Mouse (Mus musculus) liver, embryonic 13.5 days (tissue): ENCODE measurements around the gene Nat14. TPM values are rescaled to one million over a fixed set of nuclear protein-coding genes. Genes with fewer than 3 reads are reported as not detected.

ENCODE experiments used
- ATAC-seq: fragments of 200-750 bp; cut with Nextera tagmentation; 2 replicates; pipeline ENCODE4 v1.8.0; 2017; ENCODE audit warnings: low read depth, mild to moderate bottlenecking, moderate number of reproducible peaks, moderate library complexity
- DNase-seq: peaks from one replicate; pipeline ENCODE4 v3.0.0; 2022
- H3K27ac ChIP-seq: fragments of 300-500 bp; sonication (generic); 2 replicates; pipeline ENCODE4 v1.5.1; 2015; ENCODE audit warnings: moderate library complexity, mild to moderate bottlenecking, inconsistent platforms
- H3K27me3 ChIP-seq: fragments of 300-500 bp; sonication (generic); 2 replicates; pipeline ENCODE4 v1.6.1; 2015; ENCODE audit warnings: mild to moderate bottlenecking, inconsistent platforms
- H3K36me3 ChIP-seq: fragments of 300-500 bp; sonication (generic); 2 replicates; pipeline ENCODE4 v1.6.1; 2015; ENCODE audit warnings: mild to moderate bottlenecking, inconsistent platforms
- H3K4me1 ChIP-seq: fragments of 300-500 bp; sonication (generic); replicated peaks from 2 replicates; pipeline ENCODE4 v1.6.1; 2015; ENCODE audit warnings: inconsistent platforms
- H3K4me2 ChIP-seq: fragments of 300-500 bp; sonication (generic); 2 replicates; pipeline ENCODE4 v1.6.1; 2015; ENCODE audit warnings: inconsistent platforms, mild to moderate bottlenecking, moderate library complexity
- H3K4me3 ChIP-seq: fragments of 300-500 bp; sonication (generic); replicated peaks from 2 replicates; pipeline ENCODE4 v1.5.1; 2015; ENCODE audit warnings: mild to moderate bottlenecking, inconsistent platforms
- H3K9ac ChIP-seq: fragments of 300-500 bp; sonication (generic); 2 replicates; pipeline ENCODE4 v1.6.1; 2015; ENCODE audit warnings: mild to moderate bottlenecking, inconsistent platforms
- H3K9me3 ChIP-seq: fragments of 300-500 bp; sonication (generic); replicated peaks from 2 replicates; pipeline ENCODE4 v1.6.1; 2016; ENCODE audit warnings: inconsistent platforms
- WGBS: fragments of 180-500 bp; shearing (Covaris S2); methylation state at CpG from one replicate; pipeline ENCODE4 v1.1.7; 2015; ENCODE audit not compliant: insufficient replicate concordance; 5-methylcytosine and 5-hydroxymethylcytosine counted together
- polyA plus RNA-seq: library from polyadenylated mRNA; unstranded; fragments of >200 nt; fragmentation: Nextera tagmentation; extraction: Ambion mirVana; gene quantifications from 2 replicates; pipeline ENCODE4 v1.2.1, GENCODE M21; 2015

Nat14 gene
- polyA plus RNA-seq, 1 experiment from 2014 or later: 0.67 TPM

GRCm38 (mm10) chr7:4901171-4901570 lies 20.7 kb upstream of the Nat14 start:
- 54% methylated on average over 8 of the region's 8 CpGs for WGBS
- DNase-seq: peak; percentile 53
- Histone ChIP-seq H3K9ac (no peak overlapping the region), H3K4me1 (peaks cover 22% of the 10 kb centered on the region), H3K4me3 (peak overlapping the region; percentile 50), H3K27me3 (no peaks in the 10 kb centered on the region), H3K27ac (peak overlapping the region; percentile 64; the same call in 1 of the 2 replicates), H3K9me3 (0 out of 2 replicates have a peak, but pooled peaks cover 2% of the 10 kb centered on the region), H3K36me3 (no peaks in the 10 kb centered on the region), H3K4me2 (peak overlapping the region; percentile 72)
- 0 out of 2 replicates have a peak, but pooled peaks have one; percentile 25 for ATAC-seq

GRCm38 (mm10) chr7:4902404-4902803 lies 19.4 kb upstream of the Nat14 start:
- 67% methylated on average over 9 of the region's 9 CpGs for WGBS
- ATAC-seq (no peak), DNase-seq (no peak)
- H3K9me3 ChIP-seq: 0 out of 2 replicates have a peak, but pooled peaks cover 2% of the 10 kb centered on the region
- H3K36me3 ChIP-seq: no peaks in the 10 kb centered on the region
- H3K27ac ChIP-seq: no peak overlapping the region
- H3K9ac ChIP-seq: no peak overlapping the region
- no peak overlapping the region for H3K4me3 ChIP-seq
- peaks cover 5% of the 10 kb centered on the region; the same call in 1 of the 2 replicates for H3K27me3 ChIP-seq
- peaks cover 22% of the 10 kb centered on the region for H3K4me1 ChIP-seq
- H3K4me2 ChIP-seq: no peak overlapping the region

- ATAC-seq: no peak
- H3K36me3 ChIP-seq: no peaks in the 10 kb centered on the region
- H3K4me3 ChIP-seq: no peak within 1 kb of the TSS
- 75% methylated on average over 10 of the region's 10 CpGs for WGBS
- H3K27me3 ChIP-seq: peaks cover 5% of the 10 kb centered on the region; the same call in 1 of the 2 replicates
- no peak for DNase-seq
- H3K4me2 ChIP-seq: no peak within 1 kb of the TSS
- H3K9me3 ChIP-seq: no peaks in the 10 kb centered on the region
- H3K9ac ChIP-seq: no peak within 1 kb of the TSS
- no peaks in the 10 kb centered on the region for H3K4me1 ChIP-seq
- no peak within 1 kb of the TSS for H3K27ac ChIP-seq
Observed at GRCm38 (mm10) chr7:4906466-4906950, 15.3 kb upstream of the Nat14 start, which contains the start of gene Gm36210. Gene Gm36210 (minus strand): TSS chr7:4906516.

- Histone ChIP-seq H3K27me3 (peaks cover 5% of the 10 kb centered on the region; the same call in 1 of the 2 replicates), H3K9me3 (no peaks in the 10 kb centered on the region), H3K36me3 (no peaks in the 10 kb centered on the region), H3K9ac (no peak overlapping the region), H3K27ac (no peak overlapping the region), H3K4me3 (no peak overlapping the region), H3K4me1 (peaks cover 17% of the 10 kb centered on the region), H3K4me2 (no peak overlapping the region)
- WGBS: 43% methylated on average over 9 of the region's 9 CpGs
- ATAC-seq (no peak), DNase-seq (peak; percentile 29)
Observed at GRCm38 (mm10) chr7:4911561-4911960, 10.3 kb upstream of the Nat14 start.

- H3K27me3 ChIP-seq: no peaks in the 10 kb centered on the region
- peaks cover 3% of the 10 kb centered on the region for H3K36me3 ChIP-seq
- no peak overlapping the region for H3K27ac ChIP-seq
- no peak overlapping the region for H3K9ac ChIP-seq
- H3K9me3 ChIP-seq: no peaks in the 10 kb centered on the region
- no peak for ATAC-seq
- no peak for DNase-seq
- H3K4me3 ChIP-seq: no peak overlapping the region
- WGBS: 48% methylated on average over 5 of the region's 5 CpGs
- H3K4me1 ChIP-seq: peaks cover 24% of the 10 kb centered on the region
- no peak overlapping the region for H3K4me2 ChIP-seq
Observed at GRCm38 (mm10) chr7:4912248-4912647, 9.6 kb upstream of the Nat14 start.

GRCm38 (mm10) chr7:4915007-4915665 lies 6.7 kb upstream of the Nat14 start, which contains the start of gene Zfp628:
Gene Zfp628 (plus strand): TSS chr7:4915217.
- peak within 1 kb of the TSS; percentile 82 for H3K4me3 ChIP-seq
- ATAC-seq: peak; percentile 88
- H3K4me1 ChIP-seq: peaks cover 24% of the 10 kb centered on the region
- under 1% methylated on average over 54 of the region's 56 CpGs for WGBS
- H3K36me3 ChIP-seq: peaks cover 31% of the 10 kb centered on the region
- H3K27ac ChIP-seq: peak within 1 kb of the TSS; percentile 88
- peak within 1 kb of the TSS; percentile 91 for H3K4me2 ChIP-seq
- DNase-seq: peak; percentile 87
- H3K9ac ChIP-seq: peak within 1 kb of the TSS; percentile 89
- no peaks in the 10 kb centered on the region for H3K27me3 ChIP-seq
- no peaks in the 10 kb centered on the region for H3K9me3 ChIP-seq

GRCm38 (mm10) chr7:4915669-4916416 lies 6.0 kb upstream of the Nat14 start:
- H3K9ac ChIP-seq: peak overlapping the region; percentile 89
- ATAC-seq (peak; percentile 64), DNase-seq (no peak)
- peaks cover 38% of the 10 kb centered on the region for H3K36me3 ChIP-seq
- H3K4me2 ChIP-seq: peak overlapping the region; percentile 91
- H3K4me3 ChIP-seq: peak overlapping the region; percentile 82
- no peaks in the 10 kb centered on the region for H3K27me3 ChIP-seq
- H3K27ac ChIP-seq: peak overlapping the region; percentile 88
- H3K4me1 ChIP-seq: peaks cover 29% of the 10 kb centered on the region
- no peaks in the 10 kb centered on the region for H3K9me3 ChIP-seq
- 21% methylated on average over 14 of the region's 14 CpGs for WGBS

- peaks cover 42% of the 10 kb centered on the region for H3K4me1 ChIP-seq
- no peak overlapping the region for H3K4me3 ChIP-seq
- H3K4me2 ChIP-seq: no peak overlapping the region
- peaks cover 11% of the 10 kb centered on the region for H3K27me3 ChIP-seq
- H3K36me3 ChIP-seq: peaks cover 41% of the 10 kb centered on the region
- ATAC-seq (no peak), DNase-seq (no peak)
- H3K9me3 ChIP-seq: no peaks in the 10 kb centered on the region
- WGBS: 81% methylated on average over 2 of the region's 2 CpGs
- H3K27ac ChIP-seq: no peak overlapping the region
- H3K9ac ChIP-seq: 0 out of 2 replicates have a peak overlapping the region, but pooled peaks have one; percentile 89
Observed at GRCm38 (mm10) chr7:4917494-4917893, 4.3 kb upstream of the Nat14 start.

GRCm38 (mm10) chr7:4918681-4919080 lies 3.1 kb upstream of the Nat14 start:
- Histone ChIP-seq H3K4me1 (peaks cover 53% of the 10 kb centered on the region), H3K9ac (no peak overlapping the region), H3K27ac (no peak overlapping the region), H3K4me3 (no peak overlapping the region), H3K36me3 (peaks cover 41% of the 10 kb centered on the region), H3K4me2 (no peak overlapping the region), H3K9me3 (no peaks in the 10 kb centered on the region), H3K27me3 (peaks cover 22% of the 10 kb centered on the region)
- 89% methylated on average over 15 of the region's 15 CpGs for WGBS
- ATAC-seq (no peak), DNase-seq (no peak)

- no peak overlapping the region for H3K9ac ChIP-seq
- no peak overlapping the region for H3K4me3 ChIP-seq
- H3K27ac ChIP-seq: no peak overlapping the region
- ATAC-seq: no peak
- H3K27me3 ChIP-seq: peaks cover 27% of the 10 kb centered on the region
- no peak for DNase-seq
- H3K36me3 ChIP-seq: peaks cover 41% of the 10 kb centered on the region
- peaks cover 56% of the 10 kb centered on the region for H3K4me1 ChIP-seq
- no peak overlapping the region for H3K4me2 ChIP-seq
- H3K9me3 ChIP-seq: no peaks in the 10 kb centered on the region
- 91% methylated on average over 21 of the region's 21 CpGs for WGBS
Observed at GRCm38 (mm10) chr7:4919096-4919495, 2.7 kb upstream of the Nat14 start.

GRCm38 (mm10) chr7:4919971-4920370 lies 1.9 kb upstream of the Nat14 start:
- no peak for DNase-seq
- ATAC-seq: no peak
- Histone ChIP-seq H3K36me3 (peaks cover 41% of the 10 kb centered on the region), H3K4me2 (no peak overlapping the region), H3K27me3 (peaks cover 35% of the 10 kb centered on the region), H3K4me1 (peaks cover 55% of the 10 kb centered on the region), H3K9ac (no peak overlapping the region), H3K4me3 (no peak overlapping the region), H3K9me3 (no peaks in the 10 kb centered on the region), H3K27ac (no peak overlapping the region)
- 88% methylated on average over 21 of the region's 21 CpGs for WGBS
